In the genomic region with DNA sequence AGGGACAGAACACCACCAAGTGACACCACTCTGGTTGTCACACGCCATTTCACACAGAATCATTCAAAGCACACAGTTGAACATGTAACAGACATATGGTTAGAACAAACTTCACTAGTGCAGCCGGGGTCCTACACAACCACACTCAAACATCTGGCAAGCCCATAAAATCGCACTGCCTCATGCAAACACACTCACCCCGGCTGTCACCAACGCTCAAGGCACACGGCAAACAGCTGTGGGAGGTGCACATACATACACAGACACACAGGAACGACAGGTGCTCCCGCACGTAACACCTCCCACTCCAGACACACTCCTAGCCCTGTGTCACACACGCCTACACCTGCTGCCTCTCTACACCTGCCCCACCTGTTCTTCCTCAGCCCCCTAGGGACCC, we compare ENCODE assay signal across 8 mouse cellular contexts. TPM values are rescaled to one million over a fixed set of nuclear protein-coding genes. Genes with fewer than 3 reads are reported as not detected.
DNase-seq lines count a peak whose midpoint lies in the region; ATAC-seq lines count a peak whose summit lies in the region.

No protein-coding gene starts in this region.

- H3K9me3 ChIP-seq in heart, embryonic 10.5 days = no peaks in the 10 kb centered on the region
- no peaks in the 10 kb centered on the region for H3K9me3 ChIP-seq in liver, embryonic 15.5 days (replicated peaks)

- H3K4me3 ChIP-seq in heart, embryonic 10.5 days = peak overlapping the region; percentile 58
- H3K4me3 ChIP-seq in liver, embryonic 15.5 days (replicated peaks) = no peak overlapping the region

- no peak for DNase-seq in heart, embryonic 10.5 days (ENCODE audit: low spot score)
- no peak for DNase-seq in heart, postnatal 36 days
- DNase-seq in right cerebral cortex, postnatal 10 days (ENCODE audit: low spot score in 2 of 2) = peak; percentile 48 to 59
- no peak for DNase-seq in right cerebral cortex, adult 18-20 months
- DNase-seq in gastrocnemius, postnatal 25 days = no peak
- no peak for DNase-seq in adrenal gland, postnatal 4 days (ENCODE audit: low spot score in 2 of 2)
- no peak for DNase-seq in frontal cortex, postnatal 25 days (ENCODE audit: low spot score in 2 of 2)

- H3K9ac ChIP-seq in liver, embryonic 15.5 days = no peak overlapping the region

- H3K36me3 ChIP-seq in heart, embryonic 10.5 days = peaks cover 23% of the 10 kb centered on the region
- no peaks in the 10 kb centered on the region for H3K36me3 ChIP-seq in liver, embryonic 15.5 days (replicated peaks)

- WGBS in heart, embryonic 10.5 days = 57% methylated on average over 10 of the region's 10 CpGs
- 55% methylated on average over 10 of the region's 10 CpGs for WGBS in liver, embryonic 15.5 days (ENCODE audit: insufficient replicate concordance)

- H3K27ac ChIP-seq in heart, embryonic 10.5 days = 0 out of 2 replicates have a peak overlapping the region, but pooled peaks have one; percentile 36
- no peak overlapping the region for H3K27ac ChIP-seq in liver, embryonic 15.5 days (replicated peaks)

- intact Hi-C loops in heart, postnatal 36 days (cut with DNase I) = no loop called here

- ATAC-seq in liver, embryonic 15.5 days (ENCODE audit: insufficient read depth) = no peak

- H3K4me1 ChIP-seq in heart, embryonic 10.5 days = peaks cover 52% of the 10 kb centered on the region
- H3K4me1 ChIP-seq in liver, embryonic 15.5 days (replicated peaks) = peaks cover 26% of the 10 kb centered on the region

- H3K27me3 ChIP-seq in heart, embryonic 10.5 days (ENCODE audit: insufficient read depth, poor library complexity, severe bottlenecking) = peaks cover 21% of the 10 kb centered on the region
- H3K27me3 ChIP-seq in liver, embryonic 15.5 days = peaks cover 68% of the 10 kb centered on the region

- H3K4me2 ChIP-seq in liver, embryonic 15.5 days = peak overlapping the region; percentile 56

RNA-seq across cellular contexts. Expression of a gene that starts 0.7 kb away (rescaled TPM):
- 0.35 and 0.53 TPM in 2 replicates for polyA plus RNA-seq in heart, embryonic 10.5 days (2016; fragmentation: Nextera tagmentation; extraction: Ambion mirVana)
- total RNA-seq in heart, postnatal 36 days (2021) = 100 to 1,000 TPM; 204 to 236 TPM
- 2.4 and 2.5 TPM in 2 replicates for polyA plus RNA-seq in liver, embryonic 15.5 days (2015; fragmentation: Nextera tagmentation; extraction: Ambion mirVana)
- total RNA-seq in gastrocnemius, postnatal 25 days (2021) = under 1 TPM in 1 of 2 experiments, not detected in 1; 0.29 TPM
- total RNA-seq in adrenal gland, postnatal 4 days (2021) = 1 to 10 TPM; 1.0 to 2.5 TPM

RNA-seq across cellular contexts. Expression of a gene that starts 31.5 kb away (rescaled TPM):
- 39.6 and 52.5 TPM in 2 replicates for polyA plus RNA-seq in heart, embryonic 10.5 days (2016; fragmentation: Nextera tagmentation; extraction: Ambion mirVana)
- total RNA-seq in heart, postnatal 36 days (2021) = 10 to 100 TPM; 74.5 to 76.1 TPM
- polyA plus RNA-seq in liver, embryonic 15.5 days (2015; fragmentation: Nextera tagmentation; extraction: Ambion mirVana) = 16.9 and 20.2 TPM in 2 replicates
- 10 to 100 TPM; 28.2 to 29.1 TPM for total RNA-seq in gastrocnemius, postnatal 25 days (2021)
- total RNA-seq in adrenal gland, postnatal 4 days (2021) = 100 to 1,000 TPM; 105 to 123 TPM

Comparison
In these comparisons a context has a peak if more than half of its experiments do, and no peak if none do; other contexts are left out.
1. DNase-seq: peak in right cerebral cortex, postnatal 10 days (2 of 2); none in heart, embryonic 10.5 days (single experiment), heart, postnatal 36 days (0 of 2), right cerebral cortex, adult 18-20 months (single experiment), gastrocnemius, postnatal 25 days (single experiment), adrenal gland, postnatal 4 days (0 of 2) and frontal cortex, postnatal 25 days (0 of 2).
2. RNA of a gene that starts 0.7 kb away (total RNA-seq): 204 to 236 TPM in heart, postnatal 36 days; 1.0 to 2.5 TPM in adrenal gland, postnatal 4 days and 0.29 TPM in gastrocnemius, postnatal 25 days; every median in the first group is over 10 times any median in the second.